Mouse (Mus musculus) gastrocnemius, adult 2 months (tissue): ENCODE results near the gene Gm20388. TPM values are rescaled to one million over a fixed set of nuclear protein-coding genes. Genes with fewer than 3 reads are reported as not detected.

Experiments
- DNase-seq: peaks from one replicate; pipeline ENCODE4 v3.0.0; 2022
- H3K27ac ChIP-seq: fragments of 200-600 bp; 2 replicates; pipeline ENCODE4 v1.8.1; 2022; ENCODE audit warnings: mild to moderate bottlenecking
- H3K4me3 ChIP-seq: fragments of 200-600 bp; 2 replicates; pipeline ENCODE4 v1.8.1; 2022; ENCODE audit warnings: mild to moderate bottlenecking, moderate library complexity
- CTCF ChIP-seq: fragments of 200-600 bp; IDR thresholded peaks from 2 replicates; pipeline ENCODE4 v1.8.1; 2022; ENCODE audit warnings: antibody characterized with exemption, mild to moderate bottlenecking, moderate library complexity
- intact Hi-C: fragments of 180-260 bp; cut with DNase I; formaldehyde crosslinking; loops from one replicate; pipeline ENCODE4 v1.15.1; 2025
- total RNA-seq, 2 experiments: library from RNA; stranded (reverse); gene quantifications; 2 replicates each; pipeline ENCODE4 v1.2.3; 2021

Gene Gm20388
- total RNA-seq, 2 experiments from 2014 or later = 6.1 to 15.0 TPM

GRCm38 (mm10) chr8:122076183-122076842 is 2165.7 kb downstream of the Gm20388 start:
- no peak for DNase-seq
- no peak for TF ChIP-seq CTCF
- intact Hi-C loops = no loop called here
- Histone ChIP-seq H3K27ac (peak overlapping the region; percentile 40; the same call in 1 of the 2 replicates), H3K4me3 (no peak overlapping the region)

DNA sequence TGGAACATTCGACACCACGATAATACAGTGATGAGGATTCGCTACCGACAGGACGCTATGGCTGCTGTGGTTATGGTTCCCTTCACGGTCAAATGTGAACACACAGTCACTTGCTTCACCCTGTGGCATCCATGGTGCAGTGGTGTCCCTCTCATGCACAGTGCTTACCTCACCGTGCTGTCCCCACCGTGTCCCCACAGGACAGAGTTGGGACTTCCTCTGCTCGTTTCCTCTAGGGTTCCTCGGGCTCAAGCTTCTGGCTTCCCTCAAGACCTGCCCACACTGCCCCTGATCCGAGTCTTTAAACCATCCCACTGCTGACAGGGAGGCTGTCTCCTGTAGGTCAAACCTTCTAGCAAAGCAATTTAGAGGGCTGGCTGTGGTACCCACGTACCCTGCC is 2167.7 kb downstream of the Gm20388 start:
- intact Hi-C loops = no loop called here
- TF ChIP-seq CTCF = no peak
- DNase-seq = no peak
- no peak overlapping the region for H3K27ac ChIP-seq
- H3K4me3 ChIP-seq = no peak overlapping the region

GRCm38 (mm10) chr8:122079093-122079492 is 2168.5 kb downstream of the Gm20388 start:
- intact Hi-C loops = no loop called here
- TF ChIP-seq CTCF = no peak
- DNase-seq = peak; percentile 70
- no peak overlapping the region for H3K4me3 ChIP-seq
- H3K27ac ChIP-seq = peak overlapping the region; percentile 20; the same call in 1 of the 2 replicates

DNA sequence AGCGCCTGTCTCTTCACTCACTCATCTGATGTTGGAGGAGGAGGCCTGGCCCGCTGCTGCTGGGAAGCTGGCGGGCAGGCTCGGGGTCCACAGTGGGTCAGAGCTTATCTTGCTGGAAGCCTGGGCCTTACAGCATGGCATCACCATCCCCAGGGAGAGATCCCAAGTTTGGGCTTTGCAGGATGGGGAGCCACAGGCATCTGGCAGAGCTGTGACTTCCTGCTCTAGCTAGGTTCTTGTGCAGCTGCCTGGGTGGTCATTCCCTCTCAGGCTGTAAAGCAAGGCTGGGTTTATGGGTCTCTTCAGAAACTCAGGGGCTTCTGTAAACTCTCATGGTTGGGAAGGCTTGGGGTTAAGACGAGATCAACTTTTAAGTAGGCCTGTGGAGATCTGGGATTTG is 2169.7 kb downstream of the Gm20388 start:
- intact Hi-C loops = no loop called here
- Histone ChIP-seq H3K27ac (no peak overlapping the region), H3K4me3 (no peak overlapping the region)
- no peak for DNase-seq
- no peak for TF ChIP-seq CTCF

DNA sequence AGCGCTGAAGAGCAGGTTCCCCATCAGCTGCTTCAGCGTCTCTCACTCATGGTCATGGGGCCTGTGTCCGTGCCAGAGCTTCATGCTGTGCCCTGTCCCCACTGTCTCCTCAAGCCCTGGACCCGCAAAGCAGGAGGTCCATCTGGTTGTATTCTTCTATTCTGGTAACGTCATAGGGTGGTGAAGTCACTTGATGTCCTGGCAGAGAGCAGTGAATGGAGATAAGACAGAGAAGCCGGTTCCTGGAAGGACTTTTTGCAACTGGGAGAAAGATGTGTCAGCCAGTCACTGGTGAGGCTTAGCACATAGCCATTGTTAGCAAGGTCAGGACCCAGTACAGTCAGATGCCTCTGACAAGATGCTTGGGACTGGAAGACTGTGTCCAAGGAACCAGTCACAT is 2172.8 kb downstream of the Gm20388 start:
- H3K4me3 ChIP-seq = no peak overlapping the region
- no peak for TF ChIP-seq CTCF
- H3K27ac ChIP-seq = no peak overlapping the region
- intact Hi-C loops = no loop called here
- DNase-seq = no peak

DNA sequence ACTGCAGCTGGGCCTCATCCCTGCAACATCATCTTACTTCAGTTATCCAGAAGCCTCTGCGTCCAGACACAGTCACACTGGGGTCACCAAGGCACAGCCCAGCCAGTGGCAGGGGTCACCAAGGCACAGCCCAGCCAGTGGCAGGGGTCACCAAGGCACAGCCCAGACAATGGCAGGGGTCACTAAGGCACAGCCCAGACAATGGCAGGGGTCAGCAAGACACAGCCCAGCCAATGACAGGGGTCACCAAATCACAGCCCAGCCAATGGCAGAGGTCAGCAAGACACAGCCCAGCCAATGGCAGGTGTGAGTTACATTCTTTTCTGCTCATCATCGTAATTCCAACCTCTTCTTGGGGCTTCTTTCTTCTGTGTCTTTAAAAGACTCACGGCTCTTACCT is 2173.5 kb downstream of the Gm20388 start:
- intact Hi-C loops = no loop called here
- DNase-seq = no peak
- no peak overlapping the region for H3K27ac ChIP-seq
- no peak overlapping the region for H3K4me3 ChIP-seq
- no peak for TF ChIP-seq CTCF

GRCm38 (mm10) chr8:122084726-122085410 is 2174.2 kb downstream of the Gm20388 start:
- no peak for DNase-seq
- no peak for TF ChIP-seq CTCF
- intact Hi-C loops = no loop called here
- no peak overlapping the region for H3K4me3 ChIP-seq
- no peak overlapping the region for H3K27ac ChIP-seq

GRCm38 (mm10) chr8:122086064-122086463 is 2175.4 kb downstream of the Gm20388 start:
- peak; percentile 53 for DNase-seq
- intact Hi-C loops = no loop called here
- Histone ChIP-seq H3K27ac (no peak overlapping the region), H3K4me3 (no peak overlapping the region)
- TF ChIP-seq CTCF = no peak; the same call in 1 of the 2 replicates

GRCm38 (mm10) chr8:122088631-122089030 is 2178.0 kb downstream of the Gm20388 start:
- Histone ChIP-seq H3K27ac (no peak overlapping the region), H3K4me3 (no peak overlapping the region)
- no peak for TF ChIP-seq CTCF
- intact Hi-C loops = no loop called here
- DNase-seq = peak; percentile 73

GRCm38 (mm10) chr8:122089186-122089700 is 2178.6 kb downstream of the Gm20388 start:
- intact Hi-C loops = no loop called here
- TF ChIP-seq CTCF = no peak
- no peak for DNase-seq
- Histone ChIP-seq H3K27ac (no peak overlapping the region), H3K4me3 (no peak overlapping the region)

DNA sequence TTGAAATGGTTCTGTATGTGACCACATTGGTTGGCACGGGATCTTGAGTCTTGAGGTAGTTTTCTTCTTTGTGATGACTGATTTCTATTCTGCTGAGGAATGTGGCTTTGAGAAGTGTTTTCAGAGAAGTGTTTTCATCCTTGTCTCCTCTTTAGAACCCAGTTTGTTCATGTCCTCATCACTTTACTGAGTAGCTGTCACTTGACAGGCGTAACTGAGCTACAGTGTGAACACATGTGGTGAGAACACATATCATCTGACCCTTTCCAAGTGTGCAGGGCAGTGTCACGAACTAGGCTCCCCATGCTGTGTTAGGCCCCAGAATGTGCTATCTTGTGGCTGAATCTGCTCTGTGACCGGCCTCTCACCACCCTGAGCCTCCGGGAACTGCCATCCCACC is 2181.8 kb downstream of the Gm20388 start:
- intact Hi-C loops = no loop called here
- no peak overlapping the region for H3K4me3 ChIP-seq
- peak overlapping the region; percentile 16; the same call in 1 of the 2 replicates for H3K27ac ChIP-seq
- DNase-seq = no peak
- TF ChIP-seq CTCF = no peak

DNA sequence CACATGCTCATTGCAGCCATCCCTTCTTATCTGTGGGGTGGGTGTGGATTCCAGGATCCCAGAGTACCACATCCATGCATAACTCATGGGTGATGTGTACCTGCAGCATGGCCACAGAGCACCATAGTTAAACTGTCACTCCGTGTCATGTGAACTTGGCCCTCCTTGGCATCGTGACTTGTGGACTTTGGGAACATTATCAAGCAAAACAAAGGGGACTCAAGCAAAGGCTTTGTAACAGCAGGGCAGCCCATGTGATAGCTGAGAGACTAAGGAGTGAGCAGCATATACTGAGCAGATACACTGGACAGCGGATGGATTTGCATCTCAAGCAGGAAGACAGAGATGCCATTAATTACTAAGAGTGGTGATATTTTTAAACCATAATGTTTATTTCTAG is 2188.1 kb downstream of the Gm20388 start:
- intact Hi-C loops = no loop called here

GRCm38 (mm10) chr8:122099711-122100220 is 2189.1 kb downstream of the Gm20388 start:
- H3K27ac ChIP-seq = peak overlapping the region; percentile 64
- intact Hi-C loops = no loop called here
- no peak for TF ChIP-seq CTCF
- H3K4me3 ChIP-seq = no peak overlapping the region
- DNase-seq = peak; percentile 33

More for the DNA sequence above, 2188.1 kb downstream of the Gm20388 start:
- Histone ChIP-seq H3K4me3 (no peak overlapping the region), H3K27ac (no peak overlapping the region)
- no peak for DNase-seq
- TF ChIP-seq CTCF = no peak
